Mouse (Mus musculus) c-Kit-positive CD71-positive TER-119-positive erythroid progenitor cells, embryonic 14.5 days (primary cell): ENCODE measurements around the gene Uchl1.

Experiments
- DNase-seq: peaks from one replicate; pipeline ENCODE4 v3.0.0-alpha.2; 2013; ENCODE audit warnings: low spot score

Gene Uchl1

DNA sequence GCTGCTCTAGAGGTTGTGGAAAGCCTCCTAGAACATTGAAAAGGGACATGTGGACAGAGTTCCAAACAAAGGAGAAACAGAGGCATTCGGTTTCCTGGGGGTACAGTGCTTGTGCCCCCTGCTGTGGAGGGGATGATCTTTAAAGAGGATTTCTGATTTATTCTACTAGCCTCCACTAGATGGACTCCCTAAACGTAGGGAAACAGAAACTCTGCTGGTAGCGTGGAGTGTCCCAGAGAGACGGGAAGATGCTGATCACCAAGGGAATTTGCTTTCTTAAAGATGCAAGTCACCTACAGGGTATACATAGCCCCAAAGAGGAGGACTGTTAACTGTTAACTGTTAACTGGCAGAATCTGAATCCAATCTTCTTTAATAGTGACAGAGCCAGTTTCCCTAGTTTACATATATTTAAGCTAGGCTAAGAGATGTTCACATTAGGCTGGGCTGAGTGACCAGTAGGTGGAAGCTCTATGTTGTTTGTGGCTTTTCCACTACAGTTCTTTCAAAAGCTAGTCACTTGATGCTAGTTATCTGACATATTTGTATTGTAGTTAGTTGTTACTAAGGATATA is 34.6 kb downstream of the Uchl1 start:
- DNase-seq = no peak

GRCm38 (mm10) chr5:66712801-66713200 is 36.9 kb downstream of the Uchl1 start:
- no peak for DNase-seq

DNA sequence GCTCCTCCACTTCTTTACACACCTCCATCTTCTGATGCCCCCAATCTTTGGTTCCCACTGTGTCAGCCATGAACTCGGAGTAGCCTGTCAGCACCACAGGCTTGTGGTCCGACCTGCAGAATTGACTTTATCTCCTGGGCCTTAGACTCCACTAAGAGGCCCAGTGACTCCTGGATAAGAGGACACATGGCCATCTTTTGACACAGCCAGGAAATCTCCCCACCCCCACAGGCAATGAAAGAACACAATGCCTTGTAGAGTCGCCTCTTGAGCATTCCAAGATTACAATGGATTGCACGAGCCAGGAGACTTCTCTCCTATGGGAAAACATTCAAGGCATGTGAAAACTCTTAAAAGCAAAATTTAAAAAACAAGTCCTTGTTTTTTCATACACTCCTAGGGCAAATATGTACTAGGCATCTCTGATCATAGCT is 39.6 kb downstream of the Uchl1 start:
- no peak for DNase-seq

- no peak for DNase-seq
Measured at GRCm38 (mm10) chr5:66717931-66718330, 42.0 kb downstream of the Uchl1 start.

- no peak for DNase-seq
Measured at GRCm38 (mm10) chr5:66718413-66718812, 42.5 kb downstream of the Uchl1 start.

DNA sequence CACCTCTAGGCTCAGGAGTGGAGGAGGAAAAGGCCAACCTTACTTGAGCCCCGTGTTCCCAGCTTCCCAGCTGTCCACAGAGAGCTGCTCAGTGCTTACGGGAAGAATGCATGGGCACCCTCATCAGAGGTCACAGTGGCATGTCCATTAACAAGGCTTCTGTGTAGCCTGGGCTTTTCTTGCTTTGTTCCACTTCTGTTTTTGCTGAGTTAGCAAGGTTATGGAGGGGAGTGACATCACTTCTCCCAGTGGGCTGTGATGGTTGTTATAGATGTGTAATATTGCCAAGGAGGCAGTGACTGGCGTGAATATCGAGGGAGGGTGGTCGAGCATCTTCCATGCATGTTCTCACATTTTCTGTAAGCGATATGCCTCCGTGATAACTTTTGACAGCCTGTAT is 43.0 kb downstream of the Uchl1 start:
- no peak for DNase-seq

DNA sequence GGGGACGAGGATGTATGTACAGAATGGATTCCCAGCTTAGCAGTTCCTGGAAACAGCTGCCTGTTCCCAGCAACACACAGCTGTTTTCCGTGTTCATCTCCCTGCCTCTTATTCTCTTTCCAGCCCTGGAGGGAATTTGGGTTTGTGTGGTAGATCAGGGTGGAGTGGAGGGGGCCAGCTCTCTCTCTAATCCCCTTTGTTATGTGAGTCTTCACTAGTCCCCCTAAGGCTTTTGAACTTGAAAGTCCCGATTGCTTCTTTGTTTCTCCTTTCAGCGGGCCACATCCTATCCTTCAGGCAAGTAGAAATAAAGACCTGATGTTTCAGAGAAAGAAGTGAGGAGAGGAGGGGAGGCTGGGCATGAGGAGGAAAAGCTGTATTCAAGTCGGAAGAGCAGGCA is 45.0 kb downstream of the Uchl1 start:
- no peak for DNase-seq

- DNase-seq = no peak
Measured at GRCm38 (mm10) chr5:66722586-66722985, 46.7 kb downstream of the Uchl1 start.

GRCm38 (mm10) chr5:66723037-66723436 is 47.1 kb downstream of the Uchl1 start:
- DNase-seq = no peak

GRCm38 (mm10) chr5:66723626-66724025 is 47.7 kb downstream of the Uchl1 start:
- DNase-seq = no peak

- no peak for DNase-seq
Measured at GRCm38 (mm10) chr5:66729306-66729705, 53.4 kb downstream of the Uchl1 start.

DNA sequence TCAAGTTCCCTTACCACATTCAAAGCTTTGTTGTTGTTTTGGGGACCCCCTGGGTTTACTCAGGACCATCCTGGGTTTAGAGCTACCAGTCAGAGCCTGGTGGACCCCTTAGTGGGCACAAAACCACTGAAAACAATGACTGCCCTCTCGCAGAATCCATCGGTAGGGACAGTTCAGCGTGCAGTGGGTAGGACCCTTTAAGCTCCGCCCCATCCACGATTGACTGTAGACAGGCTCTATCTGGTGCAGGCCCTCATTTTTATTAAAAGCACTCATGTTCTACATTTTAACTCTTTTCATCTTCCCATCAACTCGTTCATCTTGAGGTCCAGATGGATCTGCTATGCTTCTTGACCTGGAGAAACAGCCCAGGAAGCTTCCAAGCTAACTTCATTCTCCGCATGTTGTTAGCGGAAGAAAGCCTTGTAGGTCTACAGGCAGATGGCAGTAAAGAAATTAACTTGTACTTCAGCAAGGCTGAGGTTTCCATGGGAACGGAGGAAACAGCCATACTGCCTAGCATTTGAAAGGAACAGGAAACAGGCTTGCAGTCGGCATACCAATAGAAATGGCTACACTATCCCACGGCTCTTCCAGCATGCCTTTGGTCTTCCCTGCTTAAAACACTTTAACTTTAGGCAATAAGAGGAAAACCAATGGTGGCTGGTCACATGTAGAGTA is 54.9 kb downstream of the Uchl1 start:
- DNase-seq = no peak

DNA sequence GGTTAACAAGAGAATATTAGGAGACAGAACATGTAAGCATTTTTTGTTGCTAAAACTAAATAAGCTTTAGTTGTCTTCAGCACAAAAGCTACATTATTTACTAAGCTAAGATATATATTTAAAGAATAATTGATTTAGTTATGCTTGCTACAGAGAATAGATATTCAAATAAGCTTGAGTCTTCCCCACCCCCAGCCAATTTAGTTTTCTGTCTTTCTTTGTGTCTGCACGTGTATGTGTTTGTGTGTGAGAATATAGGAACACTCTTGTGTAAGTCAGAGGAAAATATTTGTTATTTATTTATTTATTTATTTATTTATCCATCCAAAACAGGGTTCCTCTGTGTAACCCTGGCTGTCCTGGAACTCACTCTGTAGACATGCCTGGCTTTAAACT is 55.4 kb downstream of the Uchl1 start:
- no peak for DNase-seq

DNA sequence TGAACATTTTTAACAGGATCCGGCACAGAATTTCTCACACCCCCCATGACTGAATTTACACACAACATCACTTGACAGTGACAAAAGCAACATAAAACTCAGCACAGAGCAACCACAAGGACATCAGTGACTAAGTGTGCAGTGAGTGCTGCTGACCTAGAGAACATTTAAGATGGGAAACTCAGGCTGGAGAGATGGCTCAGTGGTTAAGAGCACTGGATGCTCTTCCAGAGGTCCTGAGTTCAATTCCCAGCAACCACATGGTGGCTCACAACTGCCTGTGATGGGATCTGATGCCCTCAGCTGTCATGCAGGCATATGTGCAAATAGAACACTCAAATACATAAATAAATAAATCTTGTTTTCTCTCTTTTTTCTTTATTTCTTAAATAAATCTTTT is 57.7 kb downstream of the Uchl1 start:
- no peak for DNase-seq
